Mouse (Mus musculus) yolk sac, embryonic 10.5 days (tissue): Measurements from ENCODE around the gene Kit.

Experiments used
- DNase-seq: peaks from one replicate; pipeline ENCODE4 v3.0.0-alpha.2; 2017; ENCODE audit warnings: low spot score

Gene Kit

DNA sequence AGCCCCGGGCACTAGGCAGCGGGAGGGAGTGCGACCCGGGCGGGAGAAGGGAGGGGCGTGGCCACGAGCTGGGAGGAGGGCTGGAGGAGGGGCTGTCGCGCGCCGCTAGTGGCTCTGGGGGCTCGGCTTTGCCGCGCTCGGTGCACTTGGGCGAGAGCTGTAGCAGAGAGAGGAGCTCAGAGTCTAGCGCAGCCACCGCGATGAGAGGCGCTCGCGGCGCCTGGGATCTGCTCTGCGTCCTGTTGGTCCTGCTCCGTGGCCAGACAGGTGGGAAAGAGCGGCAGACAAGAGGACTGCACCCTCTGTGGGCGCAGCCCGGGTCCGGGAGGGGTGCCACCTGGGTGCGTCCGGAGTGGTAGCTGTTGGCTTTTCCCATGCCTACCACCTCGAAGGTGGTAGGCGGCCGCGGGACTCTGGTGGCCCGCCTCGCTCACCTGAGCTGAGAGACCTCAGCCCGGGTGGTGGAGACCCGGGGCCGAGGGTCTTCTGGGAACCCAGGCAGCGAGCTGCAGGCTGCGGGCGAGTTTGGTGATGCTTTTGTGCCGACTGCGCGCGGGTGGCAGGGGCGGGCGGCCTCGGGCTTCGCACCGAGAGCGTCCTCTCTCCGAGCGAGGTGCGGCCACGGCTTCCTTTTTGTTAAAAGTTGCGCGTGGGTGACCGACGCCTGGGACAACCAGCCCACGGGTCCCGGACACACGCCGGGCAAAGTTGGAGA, at the start of gene Kit:
Gene Kit, plus strand, starts transcription at position 65 of the 715 bp plus-strand sequence.
- peak; percentile 86 for DNase-seq

DNA sequence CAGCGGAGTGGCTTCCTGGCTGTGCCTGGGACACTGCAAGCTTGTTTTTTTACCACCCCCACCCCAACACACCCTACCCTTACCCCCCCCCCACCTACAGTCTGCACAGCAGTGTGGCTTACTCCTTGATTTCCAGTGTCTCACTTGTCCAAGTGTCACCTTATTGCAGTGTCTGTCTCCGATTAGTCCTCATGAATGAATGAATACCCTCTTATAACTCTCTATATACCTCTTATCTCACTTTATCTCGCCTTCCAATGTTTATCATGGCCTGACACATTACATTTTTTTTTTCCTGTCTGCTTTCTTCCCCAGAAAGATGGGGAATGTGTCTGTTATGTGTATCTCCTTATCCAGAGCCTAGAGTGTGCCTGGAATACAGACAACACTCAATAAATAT, 38.6 kb upstream of the Kit start:
- DNase-seq: no peak

DNA sequence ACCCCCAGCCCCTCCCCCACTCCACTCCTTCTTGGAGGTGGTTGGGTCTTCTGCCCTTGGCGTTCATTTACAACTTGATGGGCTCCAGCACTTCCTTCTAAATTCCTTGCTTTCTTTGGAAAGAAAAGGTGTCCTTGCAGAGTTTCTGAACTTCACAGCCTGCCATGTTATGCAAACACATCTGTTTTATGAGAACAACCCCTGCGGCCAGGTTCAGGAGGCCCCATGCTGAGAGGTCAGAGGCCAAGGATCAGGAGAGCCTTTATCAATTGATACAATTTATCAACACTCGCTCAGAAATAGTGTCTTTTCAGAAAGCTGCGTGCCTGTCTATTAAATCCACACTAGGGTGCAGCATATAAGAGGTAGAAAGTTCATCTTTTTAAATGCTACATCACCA, 37.0 kb upstream of the Kit start:
- no peak for DNase-seq

DNA sequence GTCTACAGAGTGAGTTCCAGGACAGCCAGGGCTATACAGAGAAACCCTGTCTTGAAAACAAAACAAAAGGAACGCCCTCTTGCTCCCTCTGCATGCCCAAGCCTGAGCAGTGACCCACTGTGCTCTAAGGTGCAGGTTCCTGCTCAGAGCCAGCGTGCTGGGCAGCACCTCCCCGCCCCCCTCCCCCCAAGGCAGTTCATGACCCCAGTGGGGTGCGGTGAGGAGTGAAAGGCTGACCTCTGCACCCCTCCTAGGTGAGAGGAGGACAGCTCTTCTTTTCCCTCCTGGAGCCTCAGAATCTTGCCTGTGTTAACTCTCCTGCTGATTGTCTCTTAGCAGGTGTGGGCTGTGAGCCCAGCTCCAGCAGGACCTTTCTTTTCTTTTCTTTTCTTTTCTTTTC, 36.3 kb upstream of the Kit start:
- DNase-seq: no peak

DNA sequence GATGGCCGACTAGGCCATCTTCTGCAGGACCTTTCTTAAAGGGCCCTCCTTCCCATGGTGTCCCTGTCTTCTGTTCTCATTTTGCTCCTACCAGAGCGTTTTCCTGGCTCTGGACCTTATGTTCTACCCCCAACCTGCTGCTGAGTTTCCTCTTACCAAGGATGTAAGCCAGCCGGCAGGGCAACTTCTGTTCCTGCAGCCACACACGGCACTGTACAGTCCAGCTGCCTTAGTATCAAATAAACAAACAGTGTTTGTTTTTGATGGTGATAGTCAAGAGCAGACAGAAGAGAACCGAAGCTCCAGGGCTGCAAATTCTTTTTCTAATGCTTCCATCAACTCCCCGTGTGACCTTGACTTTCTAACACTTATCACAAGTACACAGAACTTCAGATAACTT, 35.6 kb upstream of the Kit start:
- DNase-seq: no peak

DNA sequence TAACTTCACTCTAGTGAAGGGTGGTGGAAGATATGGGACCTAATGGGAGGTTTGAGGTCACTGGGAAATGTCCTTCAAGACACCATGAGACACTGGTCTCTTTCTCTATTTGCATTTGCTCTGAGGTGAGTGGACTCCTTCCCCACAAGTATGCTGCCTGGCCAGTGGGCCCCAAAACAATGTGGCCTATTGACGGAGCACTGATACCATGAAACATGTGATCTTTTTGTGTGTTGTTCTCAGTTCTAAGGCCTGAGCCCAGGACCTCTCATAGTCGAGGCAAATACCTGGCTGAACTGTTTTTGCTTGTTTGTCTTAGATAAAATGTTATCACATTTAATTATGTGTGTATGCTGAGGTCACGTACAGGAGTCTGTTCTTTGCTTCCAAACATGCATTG, 31.0 kb upstream of the Kit start:
- no peak for DNase-seq

DNA sequence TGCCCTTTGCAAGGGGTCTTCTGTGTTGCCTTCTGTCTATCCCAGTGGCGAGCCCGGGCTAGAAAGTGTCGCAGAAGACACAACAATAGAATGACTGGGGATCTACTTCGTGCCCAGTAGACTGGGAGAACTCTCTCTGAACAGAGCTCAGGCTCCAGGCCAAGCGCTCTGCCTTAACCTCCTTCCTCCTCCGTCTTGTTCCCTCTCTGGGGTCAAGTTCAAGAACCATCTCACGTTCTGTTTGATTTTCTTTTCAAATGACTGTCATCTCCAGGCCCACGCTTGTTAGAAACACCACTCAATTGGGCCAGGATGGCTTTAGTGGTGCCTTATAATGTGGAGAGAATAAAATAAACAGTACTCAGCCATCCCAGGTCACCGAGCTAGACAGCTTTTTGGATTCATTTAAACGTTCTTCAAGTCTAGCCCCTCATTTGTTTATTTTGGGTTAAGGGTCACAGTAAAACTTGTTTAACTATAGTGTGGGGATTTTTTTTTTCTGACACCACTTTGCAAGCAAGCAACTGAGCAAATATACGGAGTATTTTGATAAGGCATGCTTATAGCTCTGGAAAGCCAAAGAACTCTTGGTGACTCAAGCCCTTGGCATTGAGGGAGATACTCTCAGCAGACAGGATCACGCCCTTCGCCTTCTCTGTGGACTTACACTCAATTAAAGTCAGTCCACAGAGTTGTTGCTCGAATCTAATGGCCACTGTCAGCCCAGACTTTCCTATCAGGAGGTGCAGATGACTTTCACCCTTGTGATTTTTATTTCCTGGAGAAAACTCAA, 30.0 kb upstream of the Kit start:
- no peak for DNase-seq

DNA sequence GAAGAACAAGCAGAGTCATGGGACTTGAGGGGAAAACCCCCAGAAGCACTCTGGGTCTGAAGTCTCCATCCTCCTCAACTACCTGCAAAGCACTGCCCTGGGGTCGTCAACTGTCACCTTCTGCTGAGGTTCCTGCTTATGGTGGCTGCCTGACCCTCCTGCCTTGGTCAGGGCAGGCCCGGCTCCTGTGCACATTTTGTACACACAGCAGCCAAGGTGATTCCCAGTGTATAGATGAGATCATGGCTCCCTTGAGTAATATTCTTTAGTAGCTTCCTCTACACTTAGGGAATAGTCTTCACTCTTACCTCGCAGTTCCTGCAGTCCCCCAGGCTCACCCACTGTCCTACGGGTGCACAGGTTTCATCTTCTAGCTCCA, 29.5 kb upstream of the Kit start:
- no peak for DNase-seq

DNA sequence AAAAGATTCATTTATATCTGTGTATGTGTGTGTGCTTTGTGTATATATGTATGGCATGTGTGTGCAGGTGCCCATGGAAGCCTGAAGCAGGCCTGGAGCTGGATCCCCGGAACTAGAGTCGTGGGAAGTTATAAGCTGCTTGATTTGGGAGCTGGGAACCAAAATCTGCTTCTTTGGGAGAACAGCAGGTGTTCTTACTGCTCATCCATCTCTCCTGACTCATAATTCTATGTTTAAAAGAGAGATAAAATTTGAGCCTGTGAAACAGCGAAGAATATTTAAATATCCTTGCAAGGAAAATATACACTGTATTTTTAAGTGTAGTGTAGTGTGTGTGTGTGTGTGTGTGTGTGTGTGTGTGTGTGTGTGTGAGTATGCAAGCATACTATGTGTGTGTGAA, 21.7 kb upstream of the Kit start:
- no peak for DNase-seq

DNA sequence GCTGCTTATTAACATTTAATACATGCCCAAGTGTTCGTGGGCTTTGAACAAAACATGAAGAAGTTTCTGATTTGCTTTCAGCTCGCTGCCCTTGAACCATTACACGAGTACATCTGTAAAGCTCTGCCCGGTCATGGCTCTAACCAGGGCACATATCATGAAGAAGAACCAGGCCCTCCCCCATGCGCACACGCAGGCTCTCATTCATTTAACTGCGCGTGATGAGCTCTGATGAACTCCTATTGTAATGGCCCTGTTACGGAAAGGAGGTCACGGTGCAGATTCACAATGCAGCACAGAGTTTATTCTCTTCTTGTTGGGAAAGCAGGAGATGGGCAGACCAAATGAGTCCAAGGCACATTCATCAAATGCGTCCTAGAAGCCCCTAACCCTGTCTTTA, 17.1 kb upstream of the Kit start:
- DNase-seq: no peak

DNA sequence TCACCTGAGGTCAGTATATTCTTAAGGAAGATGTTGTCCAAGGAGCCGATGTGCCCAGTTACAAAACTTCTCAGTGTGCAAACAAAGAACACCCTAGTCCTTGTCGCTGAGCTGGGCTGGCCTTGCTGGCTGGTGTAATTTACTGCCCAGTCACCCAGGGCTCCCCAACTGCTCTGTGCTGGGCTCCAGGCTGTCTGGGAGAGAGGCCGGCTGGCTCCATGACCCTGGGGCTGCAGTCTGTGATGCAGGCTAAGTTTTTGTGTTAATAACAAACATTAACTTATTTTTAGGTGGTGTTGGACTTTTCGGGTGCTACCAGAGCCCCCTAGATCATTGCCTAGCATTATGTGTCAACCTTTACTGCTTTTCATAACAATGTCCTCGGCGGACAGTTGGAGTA, 15.4 kb upstream of the Kit start:
- no peak for DNase-seq

DNA sequence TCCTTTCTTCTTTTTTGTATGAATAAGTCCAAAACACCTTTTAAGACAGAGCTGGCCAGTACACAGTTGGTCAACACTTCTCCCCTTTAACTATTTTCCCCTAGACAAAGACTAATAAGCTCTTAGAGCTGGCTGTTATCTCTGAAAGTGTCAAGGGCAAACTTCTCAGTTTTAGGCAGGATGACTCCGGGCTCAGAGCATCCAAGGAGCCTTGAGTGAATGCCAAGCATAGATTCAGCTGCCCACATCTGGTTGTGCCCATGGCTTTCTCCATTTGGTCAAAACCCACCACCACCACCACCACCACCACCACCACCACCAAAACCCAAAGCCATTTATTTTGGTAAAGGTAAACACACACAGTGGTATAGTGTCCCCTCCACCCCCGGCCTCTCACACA, 13.5 kb upstream of the Kit start:
- DNase-seq: no peak

DNA sequence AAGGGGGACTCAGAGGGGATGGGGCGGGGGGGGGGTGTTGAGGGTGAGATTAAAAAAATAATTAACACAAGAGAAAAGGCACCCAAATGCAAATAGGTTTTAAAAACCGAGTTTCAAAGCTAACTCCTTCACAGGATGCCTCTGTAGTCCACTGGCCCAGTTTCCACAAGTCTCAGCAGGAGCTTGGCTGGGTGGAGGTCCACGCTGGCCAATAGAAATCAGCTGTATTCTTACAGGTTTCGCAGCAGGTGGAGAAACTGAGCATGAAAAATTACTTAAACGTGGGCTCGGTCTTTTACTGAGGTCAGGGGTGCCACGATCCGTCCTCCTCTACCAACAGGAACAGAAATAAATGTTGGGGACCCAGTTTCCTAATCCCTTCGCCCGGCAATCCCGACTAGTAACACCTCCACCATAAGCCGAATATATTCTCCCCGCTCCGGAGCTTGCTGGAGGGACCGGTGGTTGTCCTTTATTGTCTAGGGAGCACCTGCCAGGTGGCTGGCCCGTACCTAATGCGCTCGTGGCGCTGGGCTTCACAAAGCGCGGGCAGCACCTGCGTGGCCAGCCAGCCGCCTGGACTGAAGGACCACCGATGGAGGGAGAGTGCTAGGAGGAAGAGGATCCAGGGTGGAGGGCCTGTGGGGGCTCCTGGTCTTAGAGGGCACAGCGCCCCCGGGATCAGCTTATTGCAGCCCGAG, 415 bp upstream of the Kit start:
- DNase-seq: no peak

DNA sequence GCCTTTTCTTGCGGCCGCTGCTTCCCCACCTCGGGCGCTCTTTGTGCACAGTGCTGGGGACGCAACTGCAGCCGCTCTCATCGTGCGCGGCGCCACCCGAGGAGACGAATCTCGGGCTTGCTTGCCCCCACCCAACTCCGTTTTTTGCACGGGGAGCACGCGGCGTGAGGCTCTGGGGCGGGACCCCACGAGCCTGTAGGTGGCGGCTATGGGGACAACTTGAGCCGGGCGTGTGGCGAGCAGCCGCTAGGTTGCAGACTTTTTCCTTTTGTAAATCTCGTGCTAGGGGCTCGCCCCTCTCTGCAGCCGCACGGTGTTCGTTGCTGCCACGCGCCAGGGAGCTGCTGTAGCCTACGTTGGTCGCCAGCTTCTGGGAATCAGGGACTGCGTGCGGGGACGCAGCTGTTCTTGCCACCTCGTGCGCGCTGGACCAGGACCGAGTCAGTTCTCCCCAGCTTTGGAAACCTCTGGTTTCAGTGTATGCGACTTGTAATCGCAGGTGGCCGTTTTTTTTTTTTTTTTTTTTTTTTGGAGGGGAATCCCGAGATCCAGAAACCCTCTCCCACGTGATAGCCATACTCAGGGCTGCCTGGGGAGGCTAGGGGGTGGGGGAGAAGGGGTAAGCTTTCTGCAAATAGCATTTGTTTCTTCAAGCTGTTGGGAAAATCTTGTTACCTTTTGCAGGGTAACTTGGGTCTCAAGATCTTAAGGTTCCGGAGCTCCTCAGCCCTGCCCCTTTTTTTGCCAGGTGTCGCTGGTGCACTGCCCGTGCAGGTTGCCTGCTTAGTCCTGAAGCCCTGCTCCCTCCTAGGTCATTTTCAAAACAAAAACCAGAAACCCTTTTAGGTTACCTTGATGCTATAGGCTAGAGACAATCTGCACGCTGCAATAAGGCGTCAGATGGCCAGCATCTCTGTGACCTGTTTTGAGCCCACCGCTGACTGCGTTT, 1.1 kb downstream of the Kit start:
- peak; percentile 62 for DNase-seq

DNA sequence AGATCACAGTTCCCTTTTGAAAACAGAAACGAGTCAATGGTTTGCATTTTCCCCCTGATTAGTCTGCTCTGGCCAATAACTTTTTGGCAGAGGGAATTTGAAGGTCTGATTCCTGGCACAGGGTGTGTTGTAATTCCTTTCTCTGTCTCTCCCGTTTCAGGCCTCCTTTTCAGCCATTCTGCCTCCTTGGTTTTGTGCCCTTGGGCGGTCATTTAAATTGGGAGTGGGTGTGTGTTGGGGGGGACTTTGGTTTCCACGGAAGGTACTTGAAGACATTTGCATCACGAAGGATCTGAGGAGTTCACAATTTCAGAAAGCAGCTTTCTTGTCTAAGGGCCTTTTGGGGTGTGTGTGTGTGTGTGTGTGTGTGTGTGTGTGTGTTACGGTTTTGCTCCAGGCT, 2.0 kb downstream of the Kit start:
- DNase-seq: no peak

DNA sequence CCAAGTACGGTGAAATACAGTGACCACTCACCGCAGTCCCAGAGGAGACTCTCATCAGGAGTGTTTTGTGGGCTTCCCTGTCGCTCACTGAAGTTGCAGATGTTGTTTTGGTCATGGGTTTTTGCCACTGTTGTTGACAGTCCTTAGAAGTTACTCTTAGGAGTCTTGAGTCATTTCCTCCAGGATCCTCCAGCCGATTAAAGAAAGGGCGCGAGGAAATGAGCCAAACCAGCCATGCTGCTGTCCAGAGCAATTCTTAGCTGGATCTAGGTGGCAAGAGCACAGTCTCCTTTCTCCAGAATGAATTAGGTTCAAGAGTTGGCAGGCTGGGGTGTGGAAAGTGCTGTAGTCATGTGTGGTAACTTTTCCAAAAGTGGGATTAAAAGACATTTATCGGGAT, 3.4 kb downstream of the Kit start:
- no peak for DNase-seq

DNA sequence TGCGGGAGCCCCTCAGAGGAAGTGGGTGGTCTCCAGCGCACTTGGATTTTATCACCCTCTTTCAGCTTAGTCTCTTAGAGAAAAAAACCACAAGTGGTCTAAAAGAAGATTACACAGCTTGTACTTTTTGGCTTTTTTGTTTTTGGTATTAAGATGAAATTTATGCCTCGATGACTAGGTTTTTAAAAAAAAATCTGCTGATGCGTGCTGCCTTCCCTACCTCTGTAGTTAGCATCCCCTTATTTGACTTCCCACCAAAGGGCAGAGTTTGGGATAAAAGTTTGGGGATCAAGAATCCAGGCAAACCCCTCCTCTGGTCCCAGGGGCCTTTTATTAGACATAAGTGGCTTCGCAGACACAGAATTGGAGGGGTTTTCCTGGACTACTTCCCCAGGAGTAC, 4.5 kb downstream of the Kit start:
- DNase-seq: no peak

DNA sequence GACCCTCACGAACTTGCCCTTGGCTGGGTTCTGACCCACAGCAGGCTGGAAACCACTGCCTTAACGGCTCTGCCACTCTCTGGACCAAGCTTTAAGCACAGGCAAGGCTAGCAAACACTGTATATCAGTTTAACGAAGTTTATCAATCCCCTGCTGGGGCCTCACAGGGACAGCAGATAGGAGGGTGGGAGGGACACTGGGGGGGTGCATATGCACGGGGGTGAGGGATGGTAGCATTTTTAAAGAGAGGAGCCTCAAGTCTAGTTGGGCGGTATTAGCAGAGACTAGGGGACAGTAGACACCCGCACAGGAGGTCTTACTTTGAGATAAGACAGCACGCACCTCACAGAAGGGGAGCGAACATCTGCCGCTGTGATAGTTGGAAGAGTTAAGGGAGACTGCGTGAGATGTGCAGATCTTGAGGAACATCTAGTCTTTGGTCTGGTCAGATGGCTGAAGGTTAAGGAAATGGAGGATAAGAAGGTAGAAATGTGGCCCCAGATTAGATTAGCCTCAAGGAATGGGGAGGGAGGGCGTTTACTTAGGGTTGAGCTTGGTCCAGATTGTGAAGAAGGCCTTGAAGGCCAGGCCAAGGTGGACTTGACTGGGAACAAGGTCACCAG, 5.0 kb downstream of the Kit start:
- no peak for DNase-seq

DNA sequence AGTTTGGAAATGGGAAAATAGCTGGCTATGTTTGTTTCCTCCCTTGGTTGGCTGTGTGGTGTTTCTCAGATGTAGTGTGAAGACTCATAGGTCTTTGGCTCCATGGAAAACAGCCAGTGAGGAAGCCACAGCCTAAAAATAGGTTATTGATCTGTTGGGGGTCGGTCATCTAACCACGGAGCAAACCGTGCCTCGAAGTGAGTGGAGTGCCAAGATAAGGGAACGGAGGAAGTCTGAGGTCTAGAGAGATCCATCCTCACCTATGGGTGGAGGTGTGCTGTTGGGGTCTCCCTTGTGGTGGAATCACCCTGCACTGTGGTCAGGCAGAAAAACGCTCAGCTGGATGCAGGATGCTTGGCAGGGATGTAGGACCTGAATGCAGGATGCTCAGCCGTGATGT, 7.2 kb downstream of the Kit start:
- DNase-seq: no peak

DNA sequence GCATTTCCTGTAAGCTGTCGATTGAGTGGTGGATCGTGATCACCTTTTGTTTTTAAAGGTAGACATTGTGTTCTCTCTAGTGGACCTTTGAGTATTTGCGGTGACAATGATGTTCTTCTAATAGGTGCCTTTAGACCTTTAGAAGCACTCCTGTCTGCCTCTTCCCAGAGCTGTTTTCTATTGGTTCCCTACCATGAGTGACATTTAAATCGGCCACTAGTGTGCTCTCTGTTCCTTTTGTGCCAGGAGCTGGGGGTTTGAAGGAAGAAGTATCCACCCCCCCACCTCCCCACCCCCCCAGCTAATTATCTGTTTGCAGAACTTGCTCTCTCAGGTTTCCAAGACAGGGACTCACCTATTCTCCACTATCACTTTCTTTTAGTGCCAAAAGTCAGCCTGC, 13.1 kb downstream of the Kit start:
- DNase-seq: no peak

DNA sequence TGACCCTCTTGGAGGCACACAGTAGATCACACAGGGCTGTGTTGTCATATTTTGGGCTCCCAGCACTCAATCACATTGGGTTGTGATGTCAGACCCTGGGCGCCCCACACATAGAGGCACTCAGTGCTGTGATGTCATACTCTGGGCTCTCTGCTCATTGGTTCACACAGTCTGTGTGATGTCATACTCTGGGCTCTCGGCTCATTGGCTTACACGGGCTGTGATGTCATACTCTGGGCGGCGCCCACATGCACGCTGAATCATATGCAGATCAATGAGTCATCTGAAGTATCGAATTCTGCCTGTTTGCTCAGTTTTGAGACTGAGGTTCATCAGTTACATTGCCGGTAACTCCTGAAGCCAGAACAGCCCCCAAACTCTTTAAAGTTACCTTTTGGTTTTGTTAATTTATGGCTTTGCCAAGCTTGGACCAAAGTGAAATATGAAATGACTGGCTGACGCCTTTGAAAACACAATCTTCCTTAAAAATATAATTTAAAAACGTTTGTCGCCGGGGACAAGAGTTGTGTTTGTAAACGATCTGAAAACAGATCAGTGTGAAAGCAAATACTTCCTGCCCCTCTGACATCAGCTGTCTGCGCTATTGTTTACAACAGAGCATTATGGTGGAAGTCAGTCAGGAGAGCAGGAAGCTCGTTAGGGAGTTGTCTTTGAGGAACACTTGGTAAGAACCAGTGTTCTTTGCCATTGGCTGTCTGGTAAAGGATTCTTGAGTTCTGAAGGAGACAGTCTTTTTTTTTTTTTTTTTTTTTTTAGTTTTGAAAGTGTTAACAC, 15.0 kb downstream of the Kit start:
- DNase-seq: no peak
